Mouse (Mus musculus) spleen, adult 12 weeks (tissue): ENCODE measurements at regions not wholly inside any gene's neighbourhood (a gene's known extent, or its start where the extent isn't known, plus 50 kb on each side); places are given as distances from the start of the nearest gene placed in this dataset.

ENCODE experiments used
- DNase-seq: peaks from one replicate; pipeline ENCODE4 v3.0.0; 2022; ENCODE audit warnings: low spot score

GRCm38 (mm10) chrX:12294941-12295340 is 134.8 kb upstream of the Bcor start:
- DNase-seq, result no peak

GRCm38 (mm10) chrX:12296264-12297053 is 136.3 kb upstream of the Bcor start:
- peak; percentile 39 for DNase-seq

- no peak for DNase-seq
Observed at GRCm38 (mm10) chrX:12298609-12299008, 138.5 kb upstream of the Bcor start.

- DNase-seq, result no peak
Observed at GRCm38 (mm10) chrX:12299236-12299635, 139.1 kb upstream of the Bcor start.

GRCm38 (mm10) chrX:12304678-12305077 is 144.5 kb upstream of the Bcor start:
- no peak for DNase-seq

GRCm38 (mm10) chrX:12306940-12307339 is 146.8 kb upstream of the Bcor start:
- no peak for DNase-seq

- DNase-seq, result peak; percentile 60
Observed at GRCm38 (mm10) chrX:12312534-12312933, 152.4 kb upstream of the Bcor start.

- DNase-seq, result no peak
Observed at GRCm38 (mm10) chrX:12315658-12316057, 155.5 kb upstream of the Bcor start.

GRCm38 (mm10) chrX:12317488-12317887 is 157.3 kb upstream of the Bcor start:
- DNase-seq, result peak; percentile 11

- no peak for DNase-seq
Observed at GRCm38 (mm10) chrX:12318848-12319651, 158.9 kb upstream of the Bcor start.

GRCm38 (mm10) chrX:12322453-12322852 is 162.3 kb upstream of the Bcor start:
- DNase-seq, result no peak

- DNase-seq, result no peak
Observed at GRCm38 (mm10) chrX:12323268-12323667, 163.1 kb upstream of the Bcor start.

- DNase-seq, result no peak
Observed at GRCm38 (mm10) chrX:12323812-12324211, 163.7 kb upstream of the Bcor start.

GRCm38 (mm10) chrX:12327464-12327863 is 167.3 kb upstream of the Bcor start:
- no peak for DNase-seq

- DNase-seq, result no peak
Observed at GRCm38 (mm10) chrX:12340561-12340960, 180.4 kb upstream of the Bcor start.

GRCm38 (mm10) chrX:12341356-12341965 is 181.3 kb upstream of the Bcor start:
- no peak for DNase-seq

GRCm38 (mm10) chrX:12344805-12345555 is 184.8 kb upstream of the Bcor start:
- DNase-seq, result no peak

- no peak for DNase-seq
Observed at GRCm38 (mm10) chrX:12346856-12347255, 186.7 kb upstream of the Bcor start.

GRCm38 (mm10) chrX:12348117-12348516 is 188.0 kb upstream of the Bcor start:
- DNase-seq, result peak; percentile 23

- DNase-seq, result no peak
Observed at GRCm38 (mm10) chrX:12354875-12355274, 194.7 kb upstream of the Bcor start.

GRCm38 (mm10) chrX:12358026-12358425 is 197.9 kb upstream of the Bcor start:
- no peak for DNase-seq
